Mouse (Mus musculus): ENCODE results near the gene 3110021N24Rik. TPM values are rescaled to one million over a fixed set of nuclear protein-coding genes. Genes with fewer than 3 reads are reported as not detected.
"Not testable (repeated sequence)": the region's sequence is repeated elsewhere in the genome, so short reads cannot be mapped to it uniquely, and the experiment has no call there.

The 3110021N24Rik gene
- 0.06 and 0.11 TPM in 2 replicates for polyA plus RNA-seq (2015; fragmentation: Nextera tagmentation; extraction: Ambion mirVana)

GRCm38 (mm10) chr4:108719349-108719748, at the start of gene 3110021N24Rik:
Gene 3110021N24Rik, plus strand, starts transcription at chr4:108719649.
- no peaks in the 10 kb centered on the region for H3K4me1 ChIP-seq (ENCODE audit: control insufficient read depth, low read depth, low read length)
- no peak within 1 kb of the TSS for H3K27ac ChIP-seq (ENCODE audit: low read length)
- WGBS (ENCODE audit: insufficient replicate concordance), result 66% methylated on average over 5 of the region's 5 CpGs
- H3K9me3 ChIP-seq (replicated peaks; ENCODE audit: control insufficient read depth, low read length), result no peaks in the 10 kb centered on the region
- no peak for ATAC-seq (ENCODE audit: low read depth)
- H3K36me3 ChIP-seq (ENCODE audit: control insufficient read depth, insufficient read depth), result no peaks in the 10 kb centered on the region
- no peak within 1 kb of the TSS for H3K9ac ChIP-seq (ENCODE audit: low read depth, low read length)
- no peak within 1 kb of the TSS for H3K4me3 ChIP-seq (ENCODE audit: low read depth, low read length)
- no peaks in the 10 kb centered on the region for H3K27me3 ChIP-seq (ENCODE audit: control insufficient read depth, insufficient read depth, low read depth, low read length)
- H3K4me2 ChIP-seq (ENCODE audit: low read depth, low read length), result no peak within 1 kb of the TSS

- WGBS (ENCODE audit: insufficient replicate concordance), result 62% methylated on average over 3 of the region's 3 CpGs
- Histone ChIP-seq H3K4me2 (ENCODE audit: low read depth, low read length) (no peak overlapping the region), H3K9ac (ENCODE audit: low read depth, low read length) (no peak overlapping the region), H3K4me3 (ENCODE audit: low read depth, low read length) (no peak overlapping the region), H3K4me1 (ENCODE audit: control insufficient read depth, low read depth, low read length) (no peaks in the 10 kb centered on the region), H3K36me3 (ENCODE audit: control insufficient read depth, insufficient read depth) (no peaks in the 10 kb centered on the region), H3K9me3 (replicated peaks; ENCODE audit: control insufficient read depth, low read length) (no peaks in the 10 kb centered on the region), H3K27ac (ENCODE audit: low read length) (no peak overlapping the region), H3K27me3 (ENCODE audit: control insufficient read depth, insufficient read depth, low read depth, low read length) (no peaks in the 10 kb centered on the region)
- no peak for ATAC-seq (ENCODE audit: low read depth)
Measured at GRCm38 (mm10) chr4:108686156-108686555, 33.3 kb upstream of the 3110021N24Rik start.

- ATAC-seq (ENCODE audit: low read depth); H3K36me3 ChIP-seq (ENCODE audit: control insufficient read depth, insufficient read depth); H3K4me2 ChIP-seq (ENCODE audit: low read depth, low read length); H3K27ac ChIP-seq (ENCODE audit: low read length); H3K27me3 ChIP-seq (ENCODE audit: control insufficient read depth, insufficient read depth, low read depth, low read length); H3K9ac ChIP-seq (ENCODE audit: low read depth, low read length); H3K4me3 ChIP-seq (ENCODE audit: low read depth, low read length); H3K9me3 ChIP-seq (replicated peaks; ENCODE audit: control insufficient read depth, low read length); H3K4me1 ChIP-seq (ENCODE audit: control insufficient read depth, low read depth, low read length): not testable (repeated sequence)
- 74% methylated on average over 5 of the region's 7 CpGs for WGBS (ENCODE audit: insufficient replicate concordance)
Measured at GRCm38 (mm10) chr4:108687098-108687497, 32.4 kb upstream of the 3110021N24Rik start.

- Histone ChIP-seq H3K9me3 (replicated peaks; ENCODE audit: control insufficient read depth, low read length) (no peaks in the 10 kb centered on the region), H3K4me3 (ENCODE audit: low read depth, low read length) (no peak overlapping the region), H3K4me1 (ENCODE audit: control insufficient read depth, low read depth, low read length) (no peaks in the 10 kb centered on the region; the same call in 1 of the 2 replicates), H3K9ac (ENCODE audit: low read depth, low read length) (no peak overlapping the region), H3K27ac (ENCODE audit: low read length) (no peak overlapping the region), H3K27me3 (ENCODE audit: control insufficient read depth, insufficient read depth, low read depth, low read length) (no peaks in the 10 kb centered on the region), H3K36me3 (ENCODE audit: control insufficient read depth, insufficient read depth) (no peaks in the 10 kb centered on the region), H3K4me2 (ENCODE audit: low read depth, low read length) (no peak overlapping the region)
- no peak for ATAC-seq (ENCODE audit: low read depth)
- 67% methylated on average over 3 of the region's 3 CpGs for WGBS (ENCODE audit: insufficient replicate concordance)
Measured at GRCm38 (mm10) chr4:108690479-108690878, 29.0 kb upstream of the 3110021N24Rik start.

GRCm38 (mm10) chr4:108691469-108691868, 28.0 kb upstream of the 3110021N24Rik start:
- H3K4me3 ChIP-seq (ENCODE audit: low read depth, low read length), result no peak overlapping the region
- H3K27ac ChIP-seq (ENCODE audit: low read length), result no peak overlapping the region
- no peaks in the 10 kb centered on the region for H3K9me3 ChIP-seq (replicated peaks; ENCODE audit: control insufficient read depth, low read length)
- no peak overlapping the region for H3K4me2 ChIP-seq (ENCODE audit: low read depth, low read length)
- no peak overlapping the region for H3K9ac ChIP-seq (ENCODE audit: low read depth, low read length)
- no peaks in the 10 kb centered on the region for H3K36me3 ChIP-seq (ENCODE audit: control insufficient read depth, insufficient read depth)
- no peak for ATAC-seq (ENCODE audit: low read depth)
- H3K4me1 ChIP-seq (ENCODE audit: control insufficient read depth, low read depth, low read length), result no peaks in the 10 kb centered on the region; the same call in 1 of the 2 replicates
- no peaks in the 10 kb centered on the region for H3K27me3 ChIP-seq (ENCODE audit: control insufficient read depth, insufficient read depth, low read depth, low read length)

GRCm38 (mm10) chr4:108696934-108697333, 22.5 kb upstream of the 3110021N24Rik start:
- Histone ChIP-seq H3K4me2 (ENCODE audit: low read depth, low read length) (no peak overlapping the region), H3K27me3 (ENCODE audit: control insufficient read depth, insufficient read depth, low read depth, low read length) (no peaks in the 10 kb centered on the region), H3K4me1 (ENCODE audit: control insufficient read depth, low read depth, low read length) (no peaks in the 10 kb centered on the region; the same call in 1 of the 2 replicates), H3K27ac (ENCODE audit: low read length) (no peak overlapping the region), H3K9me3 (replicated peaks; ENCODE audit: control insufficient read depth, low read length) (no peaks in the 10 kb centered on the region), H3K36me3 (ENCODE audit: control insufficient read depth, insufficient read depth) (no peaks in the 10 kb centered on the region), H3K9ac (ENCODE audit: low read depth, low read length) (no peak overlapping the region), H3K4me3 (ENCODE audit: low read depth, low read length) (no peak overlapping the region)
- ATAC-seq (ENCODE audit: low read depth), result no peak
- WGBS (ENCODE audit: insufficient replicate concordance), result 50% methylated on average over 3 of the region's 3 CpGs

GRCm38 (mm10) chr4:108708209-108708608, 11.2 kb upstream of the 3110021N24Rik start:
- no peak overlapping the region for H3K27ac ChIP-seq (ENCODE audit: low read length)
- no peak overlapping the region for H3K4me2 ChIP-seq (ENCODE audit: low read depth, low read length)
- H3K4me1 ChIP-seq (ENCODE audit: control insufficient read depth, low read depth, low read length), result no peaks in the 10 kb centered on the region
- no peaks in the 10 kb centered on the region for H3K36me3 ChIP-seq (ENCODE audit: control insufficient read depth, insufficient read depth)
- H3K9me3 ChIP-seq (replicated peaks; ENCODE audit: control insufficient read depth, low read length), result no peaks in the 10 kb centered on the region
- no peaks in the 10 kb centered on the region for H3K27me3 ChIP-seq (ENCODE audit: control insufficient read depth, insufficient read depth, low read depth, low read length)
- no peak overlapping the region for H3K9ac ChIP-seq (ENCODE audit: low read depth, low read length)
- WGBS (ENCODE audit: insufficient replicate concordance), result 70% methylated on average over 5 of the region's 5 CpGs
- no peak overlapping the region for H3K4me3 ChIP-seq (ENCODE audit: low read depth, low read length)
- ATAC-seq (ENCODE audit: low read depth), result no peak

GRCm38 (mm10) chr4:108721245-108721784, 1.9 kb downstream of the 3110021N24Rik start:
- Histone ChIP-seq H3K4me2 (ENCODE audit: low read depth, low read length) (no peak overlapping the region), H3K27me3 (ENCODE audit: control insufficient read depth, insufficient read depth, low read depth, low read length) (no peaks in the 10 kb centered on the region), H3K27ac (ENCODE audit: low read length) (no peak overlapping the region), H3K4me3 (ENCODE audit: low read depth, low read length) (no peak overlapping the region), H3K9ac (ENCODE audit: low read depth, low read length) (no peak overlapping the region), H3K9me3 (replicated peaks; ENCODE audit: control insufficient read depth, low read length) (no peaks in the 10 kb centered on the region), H3K4me1 (ENCODE audit: control insufficient read depth, low read depth, low read length) (no peaks in the 10 kb centered on the region), H3K36me3 (ENCODE audit: control insufficient read depth, insufficient read depth) (no peaks in the 10 kb centered on the region)
- ATAC-seq (ENCODE audit: low read depth), result no peak
- 58% methylated on average over 3 of the region's 3 CpGs for WGBS (ENCODE audit: insufficient replicate concordance)

GRCm38 (mm10) chr4:108724102-108724501, 4.7 kb downstream of the 3110021N24Rik start:
- Histone ChIP-seq H3K36me3 (ENCODE audit: control insufficient read depth, insufficient read depth) (no peaks in the 10 kb centered on the region), H3K4me1 (ENCODE audit: control insufficient read depth, low read depth, low read length) (no peaks in the 10 kb centered on the region), H3K4me2 (ENCODE audit: low read depth, low read length) (no peak overlapping the region), H3K27me3 (ENCODE audit: control insufficient read depth, insufficient read depth, low read depth, low read length) (no peaks in the 10 kb centered on the region), H3K9me3 (replicated peaks; ENCODE audit: control insufficient read depth, low read length) (no peaks in the 10 kb centered on the region), H3K4me3 (ENCODE audit: low read depth, low read length) (no peak overlapping the region), H3K9ac (ENCODE audit: low read depth, low read length) (no peak overlapping the region), H3K27ac (ENCODE audit: low read length) (no peak overlapping the region)
- no peak for ATAC-seq (ENCODE audit: low read depth)
- 47% methylated on average over 2 of the region's 2 CpGs for WGBS (ENCODE audit: insufficient replicate concordance)
